Mouse (Mus musculus): ENCODE measurements at regions not wholly inside any gene's neighbourhood (a gene's known extent, or its start where the extent isn't known, plus 50 kb on each side); places are given as distances from the start of the nearest gene placed in this dataset.
A peak's percentile ranks its signal among the peaks of the same experiment; 100 is the strongest.

GRCm38 (mm10) chr2:30525295-30525694, 51.3 kb upstream of the Ier5l start:
- TF ChIP-seq CTCF (IDR thresholded peaks at IDR 0.05; ENCODE audit: extremely low read depth, insufficient read depth, low read length): no peak
- no peak for TF ChIP-seq POLR2A (IDR thresholded peaks at IDR 0.05; ENCODE audit: extremely low read depth, insufficient read depth, low read length)
- H3K27ac ChIP-seq (ENCODE audit: insufficient read depth, low read length): no peak overlapping the region
- H3K4me1 ChIP-seq (ENCODE audit: control insufficient read depth, insufficient read depth, low read length): peaks cover 3% of the 10 kb centered on the region
- H3K4me3 ChIP-seq (ENCODE audit: insufficient read depth, low read length): no peak overlapping the region

DNA sequence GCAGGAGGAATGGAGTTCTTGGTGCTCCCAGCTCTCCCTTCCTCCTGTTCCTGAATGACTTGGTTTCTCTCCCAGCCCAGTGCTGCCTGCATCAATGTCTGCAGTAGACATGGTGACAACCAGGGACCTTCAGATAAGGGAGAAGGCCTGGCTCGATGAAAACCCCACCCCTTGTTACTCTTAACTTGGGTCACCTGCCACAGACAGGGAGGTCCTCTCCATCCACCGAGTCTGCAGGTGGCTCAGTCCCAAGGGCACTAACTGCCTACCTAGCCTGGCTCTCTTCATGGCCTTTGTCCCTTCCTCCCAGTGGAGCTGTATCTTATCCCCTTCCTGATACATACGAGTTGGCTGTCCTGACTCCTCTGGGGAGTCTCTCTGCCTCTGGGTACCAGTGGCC, 51.8 kb upstream of the Ier5l start:
- Histone ChIP-seq H3K4me3 (ENCODE audit: insufficient read depth, low read length) (no peak overlapping the region), H3K4me1 (ENCODE audit: control insufficient read depth, insufficient read depth, low read length) (peaks cover 3% of the 10 kb centered on the region), H3K27ac (ENCODE audit: insufficient read depth, low read length) (no peak overlapping the region)
- TF ChIP-seq POLR2A (IDR thresholded peaks at IDR 0.05; ENCODE audit: extremely low read depth, insufficient read depth, low read length) (no peak), CTCF (IDR thresholded peaks at IDR 0.05; ENCODE audit: extremely low read depth, insufficient read depth, low read length) (no peak)

DNA sequence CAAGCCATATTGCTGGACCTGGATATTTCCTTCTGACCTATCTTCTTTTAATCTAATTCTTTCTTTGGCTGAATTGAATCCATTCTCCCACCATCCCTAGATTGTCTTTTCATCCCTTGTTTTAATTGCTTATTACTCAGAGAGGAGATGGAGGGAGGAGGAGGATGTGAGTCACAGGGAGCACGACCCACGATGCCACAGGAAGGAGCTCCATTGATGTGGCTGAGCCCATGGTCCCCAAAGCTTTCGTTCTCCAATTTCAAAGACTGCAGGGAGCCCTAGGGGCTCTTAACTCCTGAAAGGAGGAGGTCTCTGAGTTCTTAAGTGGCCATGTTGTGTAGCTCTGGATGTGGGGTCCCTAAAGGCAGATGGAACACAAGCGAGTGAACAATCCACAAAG, 53.5 kb upstream of the Ier5l start:
- Histone ChIP-seq H3K4me1 (ENCODE audit: control insufficient read depth, insufficient read depth, low read length) (peaks cover 3% of the 10 kb centered on the region), H3K27ac (ENCODE audit: insufficient read depth, low read length) (no peak overlapping the region), H3K4me3 (ENCODE audit: insufficient read depth, low read length) (no peak overlapping the region)
- TF ChIP-seq POLR2A (IDR thresholded peaks at IDR 0.05; ENCODE audit: extremely low read depth, insufficient read depth, low read length) (no peak), CTCF (IDR thresholded peaks at IDR 0.05; ENCODE audit: extremely low read depth, insufficient read depth, low read length) (no peak)

- no peak overlapping the region for H3K27ac ChIP-seq (ENCODE audit: insufficient read depth, low read length)
- H3K4me1 ChIP-seq (ENCODE audit: control insufficient read depth, insufficient read depth, low read length): no peaks in the 10 kb centered on the region
- H3K4me3 ChIP-seq (ENCODE audit: insufficient read depth, low read length): no peak overlapping the region
- TF ChIP-seq POLR2A (IDR thresholded peaks at IDR 0.05; ENCODE audit: extremely low read depth, insufficient read depth, low read length): no peak
- TF ChIP-seq CTCF (IDR thresholded peaks at IDR 0.05; ENCODE audit: extremely low read depth, insufficient read depth, low read length): no peak
Observed at GRCm38 (mm10) chr2:30532948-30533347, 58.9 kb upstream of the Ier5l start.

GRCm38 (mm10) chr2:30533367-30533766, 59.3 kb upstream of the Ier5l start:
- no peaks in the 10 kb centered on the region for H3K4me1 ChIP-seq (ENCODE audit: control insufficient read depth, insufficient read depth, low read length)
- no peak overlapping the region for H3K4me3 ChIP-seq (ENCODE audit: insufficient read depth, low read length)
- H3K27ac ChIP-seq (ENCODE audit: insufficient read depth, low read length): no peak overlapping the region
- TF ChIP-seq POLR2A (IDR thresholded peaks at IDR 0.05; ENCODE audit: extremely low read depth, insufficient read depth, low read length) (no peak), CTCF (IDR thresholded peaks at IDR 0.05; ENCODE audit: extremely low read depth, insufficient read depth, low read length) (no peak)

DNA sequence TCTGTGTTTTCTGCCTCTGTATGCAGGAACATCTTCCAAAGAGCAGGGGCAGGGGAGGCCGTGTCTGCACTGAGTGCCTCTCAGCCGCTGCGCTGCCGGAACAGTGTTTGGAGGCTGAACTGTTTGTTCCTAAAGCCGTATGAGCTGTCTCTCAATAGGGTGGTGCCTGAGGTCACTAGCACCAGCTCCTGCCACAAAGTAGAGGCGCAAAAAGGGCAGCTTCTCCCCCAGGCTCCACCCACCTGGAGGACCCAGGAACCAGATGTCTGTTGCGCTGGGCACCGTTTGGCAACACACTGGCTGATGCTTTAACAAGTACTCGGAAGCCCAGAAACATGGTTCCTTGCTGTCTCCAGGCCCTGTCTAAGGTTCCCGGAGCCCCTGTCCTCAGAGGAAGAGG, 60.4 kb upstream of the Cstad start:
- Histone ChIP-seq H3K4me1 (ENCODE audit: control insufficient read depth, insufficient read depth, low read length) (no peaks in the 10 kb centered on the region), H3K4me3 (ENCODE audit: insufficient read depth, low read length) (no peak overlapping the region), H3K27ac (ENCODE audit: insufficient read depth, low read length) (no peak overlapping the region)
- no peak for TF ChIP-seq POLR2A (IDR thresholded peaks at IDR 0.05; ENCODE audit: extremely low read depth, insufficient read depth, low read length)
- no peak for TF ChIP-seq CTCF (IDR thresholded peaks at IDR 0.05; ENCODE audit: extremely low read depth, insufficient read depth, low read length)

DNA sequence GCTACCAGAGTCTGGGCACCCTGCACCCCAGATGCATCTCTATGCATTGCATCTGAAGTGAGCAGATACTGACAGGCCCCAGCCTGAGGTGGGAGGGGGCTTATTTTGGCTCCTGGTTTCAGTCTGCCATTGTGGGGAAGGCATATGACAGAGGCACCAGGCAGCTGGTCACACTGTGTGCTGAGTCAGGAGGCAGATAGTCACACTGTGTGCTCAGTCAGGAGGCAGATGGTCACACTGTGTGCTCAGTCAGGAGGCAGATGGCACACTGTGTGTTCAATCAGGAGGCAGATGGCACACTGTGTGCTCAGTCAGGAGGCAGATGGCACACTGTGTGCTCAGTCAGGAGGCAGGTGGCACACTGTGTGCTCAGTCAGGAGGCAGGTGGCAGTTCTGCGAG, 55.5 kb upstream of the Cstad start:
- H3K4me1 ChIP-seq (ENCODE audit: control insufficient read depth, insufficient read depth, low read length): peaks cover 2% of the 10 kb centered on the region
- H3K4me3 ChIP-seq (ENCODE audit: insufficient read depth, low read length): no peak overlapping the region
- TF ChIP-seq CTCF (IDR thresholded peaks at IDR 0.05; ENCODE audit: extremely low read depth, insufficient read depth, low read length): no peak
- no peak overlapping the region for H3K27ac ChIP-seq (ENCODE audit: insufficient read depth, low read length)

GRCm38 (mm10) chr2:30541541-30541940, 53.3 kb upstream of the Cstad start:
- no peak for TF ChIP-seq CTCF (IDR thresholded peaks at IDR 0.05; ENCODE audit: extremely low read depth, insufficient read depth, low read length)
- TF ChIP-seq POLR2A (IDR thresholded peaks at IDR 0.05; ENCODE audit: extremely low read depth, insufficient read depth, low read length): no peak
- Histone ChIP-seq H3K4me3 (ENCODE audit: insufficient read depth, low read length) (no peak overlapping the region), H3K4me1 (ENCODE audit: control insufficient read depth, insufficient read depth, low read length) (peaks cover 5% of the 10 kb centered on the region), H3K27ac (ENCODE audit: insufficient read depth, low read length) (no peak overlapping the region)

GRCm38 (mm10) chr2:30544782-30545435, 49.9 kb upstream of the Cstad start:
- no peak overlapping the region for H3K4me3 ChIP-seq (ENCODE audit: insufficient read depth, low read length)
- TF ChIP-seq POLR2A (IDR thresholded peaks at IDR 0.05; ENCODE audit: extremely low read depth, insufficient read depth, low read length): peak; percentile 23; the same call in 1 of the 2 replicates
- no peak for TF ChIP-seq CTCF (IDR thresholded peaks at IDR 0.05; ENCODE audit: extremely low read depth, insufficient read depth, low read length)
- no peak overlapping the region for H3K27ac ChIP-seq (ENCODE audit: insufficient read depth, low read length)
- peaks cover 5% of the 10 kb centered on the region for H3K4me1 ChIP-seq (ENCODE audit: control insufficient read depth, insufficient read depth, low read length)
